Mouse (Mus musculus) spleen, embryonic (tissue): ENCODE measurements around the gene Poc1b.
"Not testable (repeated sequence)": the region's sequence is repeated elsewhere in the genome, so short reads cannot be mapped to it uniquely, and the experiment has no call there.

Experiments used
- CTCF ChIA-PET: fragments of 350-600 bp; sonication (Branson Sonifier 250); formaldehyde crosslinking; loops from one replicate; lab custom pipeline; 2022; lab: Charles Lee

Gene Poc1b

GRCm38 (mm10) chr10:99216570-99216969 is 109.7 kb downstream of the Poc1b start:
- CTCF ChIA-PET, result not testable (repeated sequence)

GRCm38 (mm10) chr10:99221540-99221939 is 114.7 kb downstream of the Poc1b start:
- CTCF ChIA-PET, result no interaction called here

- CTCF ChIA-PET, result no interaction called here
Observed at GRCm38 (mm10) chr10:99222726-99223125, 115.9 kb downstream of the Poc1b start.

GRCm38 (mm10) chr10:99224218-99224617 is 117.4 kb downstream of the Poc1b start:
- CTCF ChIA-PET, result no interaction called here

- CTCF ChIA-PET, result no interaction called here
Observed at GRCm38 (mm10) chr10:99226782-99227181, 119.9 kb downstream of the Poc1b start.

- CTCF ChIA-PET, result no interaction called here
Observed at GRCm38 (mm10) chr10:99227968-99228864, 121.4 kb downstream of the Poc1b start.

- CTCF ChIA-PET, result no interaction called here
Observed at GRCm38 (mm10) chr10:99229031-99229684, 122.3 kb downstream of the Poc1b start.

GRCm38 (mm10) chr10:99232518-99233227 is 125.8 kb downstream of the Poc1b start:
- CTCF ChIA-PET, result no interaction called here

GRCm38 (mm10) chr10:99234336-99234735 is 127.5 kb downstream of the Poc1b start:
- CTCF ChIA-PET, result no interaction called here

GRCm38 (mm10) chr10:99235081-99235480 is 128.2 kb downstream of the Poc1b start:
- CTCF ChIA-PET, result interaction anchor here (0.6 kb wide), 1 partner anchor 1368 kb away, joined by 3 read pairs; no protein-coding TSS in a partner anchor

GRCm38 (mm10) chr10:99237205-99237832 is 130.5 kb downstream of the Poc1b start:
- CTCF ChIA-PET, result no interaction called here

GRCm38 (mm10) chr10:99238537-99238936 is 131.7 kb downstream of the Poc1b start:
- CTCF ChIA-PET, result interaction anchor here (0.6 to 0.7 kb wide), 2 partner anchors 13 to 1083 kb away, joined by 3 to 9 read pairs; no protein-coding TSS in a partner anchor

GRCm38 (mm10) chr10:99241284-99241828 is 134.5 kb downstream of the Poc1b start:
- CTCF ChIA-PET, result interaction anchor here (0.7 kb wide), 1 partner anchor 488 kb away, joined by 11 read pairs; no protein-coding TSS in a partner anchor

GRCm38 (mm10) chr10:99241829-99242711 is 135.2 kb downstream of the Poc1b start:
- CTCF ChIA-PET, result interaction anchor here (0.6 kb wide), 1 partner anchor 20 kb away, joined by 4 read pairs; no protein-coding TSS in a partner anchor

GRCm38 (mm10) chr10:99242721-99243120 is 135.9 kb downstream of the Poc1b start:
- CTCF ChIA-PET, result interaction anchor here (0.6 kb wide), 1 partner anchor 20 kb away, joined by 4 read pairs; no protein-coding TSS in a partner anchor

GRCm38 (mm10) chr10:99243907-99244489 is 137.2 kb downstream of the Poc1b start:
- CTCF ChIA-PET, result interaction anchor here (0.6 kb wide), 1 partner anchor 70 kb away, joined by 3 read pairs; no protein-coding TSS in a partner anchor

GRCm38 (mm10) chr10:99244655-99245260 is 137.9 kb downstream of the Poc1b start:
- CTCF ChIA-PET, result no interaction called here

GRCm38 (mm10) chr10:99246797-99247508 is 140.1 kb downstream of the Poc1b start:
- CTCF ChIA-PET, result no interaction called here
